Mouse (Mus musculus) myocyte (in vitro differentiated cells): ENCODE measurements at regions not wholly inside any gene's neighbourhood (a gene's known extent, or its start where the extent isn't known, plus 50 kb on each side); places are given as distances from the start of the nearest gene placed in this dataset.

Experiments
- H3K27me3 ChIP-seq: one replicate; pipeline ENCODE4 v1.6.1; 2011; ENCODE audit not compliant: control insufficient read depth, insufficient read depth, insufficient read length
- H3K36me3 ChIP-seq: one replicate; pipeline ENCODE4 v1.6.1; 2011; ENCODE audit not compliant: control insufficient read depth, insufficient read depth
- H3K4me2 ChIP-seq: one replicate; pipeline ENCODE4 v1.6.1; 2011; ENCODE audit warnings: low read depth, control low read depth
- H3K4me3 ChIP-seq: one replicate; pipeline ENCODE4 v1.5.1; 2011; ENCODE audit warnings: mild to moderate bottlenecking, control low read depth, moderate library complexity
- H3K79me2 ChIP-seq: one replicate; pipeline ENCODE4 v1.6.1; 2011; ENCODE audit not compliant: control insufficient read depth, insufficient read depth
- H3ac ChIP-seq: one replicate; pipeline ENCODE4 v1.6.1; 2011; ENCODE audit not compliant: control insufficient read depth, insufficient read length
- CEBPB ChIP-seq: IDR thresholded peaks from 2 replicates; pipeline ENCODE4 v1.6.1; 2011; ENCODE audit warnings: mild to moderate bottlenecking, moderate library complexity; ENCODE audit not compliant: poor library complexity, insufficient read depth, severe bottlenecking
- E2F4 ChIP-seq: IDR thresholded peaks from one replicate; pipeline ENCODE4 v1.6.1; 2011; ENCODE audit warnings: mild to moderate bottlenecking, control low read depth, moderate library complexity; ENCODE audit not compliant: insufficient read depth
- MAX ChIP-seq: IDR thresholded peaks from one replicate; pipeline ENCODE4 v1.6.1; 2011; ENCODE audit warnings: low read depth, mild to moderate bottlenecking, control low read depth
- MYOD1 ChIP-seq, 3 experiments: IDR thresholded peaks; one replicate each; pipeline ENCODE4 v1.6.1; 2011; ENCODE audit warnings: control low read depth in 2 of 3, low read depth in 2 of 3, mild to moderate bottlenecking in 2 of 3, moderate library complexity in 1 of 3; ENCODE audit not compliant: insufficient read length in 2 of 3, control insufficient read depth in 1 of 3
- MYOG ChIP-seq, 3 experiments: IDR thresholded peaks; one replicate each; pipeline ENCODE4 v1.6.1; 2011; ENCODE audit warnings: control low read depth in 2 of 3, low read depth in 2 of 3, mild to moderate bottlenecking in 2 of 3; ENCODE audit not compliant: insufficient read length in 2 of 3, control insufficient read depth in 1 of 3, insufficient read depth in 1 of 3
- POLR2A ChIP-seq: IDR thresholded peaks from one replicate; pipeline ENCODE4 v1.6.1; 2011; ENCODE audit warnings: low read depth, mild to moderate bottlenecking, control low read depth, moderate library complexity; ENCODE audit not compliant: insufficient read length
- POLR2AphosphoS2 ChIP-seq: IDR thresholded peaks from one replicate; pipeline ENCODE4 v1.6.1; 2011; ENCODE audit warnings: low read depth, control low read depth; ENCODE audit not compliant: insufficient read length
- REST ChIP-seq: IDR thresholded peaks from one replicate; pipeline ENCODE4 v1.6.1; 2011; ENCODE audit warnings: mild to moderate bottlenecking, control low read depth, moderate library complexity; ENCODE audit not compliant: insufficient read depth, insufficient read length
- SRF ChIP-seq: IDR thresholded peaks from one replicate; pipeline ENCODE4 v1.6.1; 2011; ENCODE audit warnings: low read depth; ENCODE audit not compliant: control insufficient read depth, insufficient read length
- TCF12 ChIP-seq: IDR thresholded peaks from one replicate; pipeline ENCODE4 v1.6.1; 2011; ENCODE audit warnings: mild to moderate bottlenecking, control low read depth; ENCODE audit not compliant: poor library complexity, insufficient read depth, severe bottlenecking
- TCF3 ChIP-seq: IDR thresholded peaks from one replicate; pipeline ENCODE4 v1.6.1; 2011; ENCODE audit warnings: low read depth, control low read depth; ENCODE audit not compliant: insufficient read length
- USF1 ChIP-seq: IDR thresholded peaks from one replicate; pipeline ENCODE4 v1.6.1; 2011; ENCODE audit warnings: low read depth, mild to moderate bottlenecking, control low read depth, moderate library complexity

- Histone ChIP-seq H3K27me3 (no peaks in the 10 kb centered on the region), H3K4me3 (no peak overlapping the region), H3K79me2 (no peaks in the 10 kb centered on the region), H3K4me2 (no peak overlapping the region), H3K36me3 (no peaks in the 10 kb centered on the region), H3ac (no peak overlapping the region)
- TF ChIP-seq TCF12 (no peak), POLR2A (no peak), TCF3 (no peak), POLR2AphosphoS2 (no peak), MYOD1 (IDR thresholded peaks at IDR 0.05; ENCODE audit: control insufficient read depth in 1 of 3, insufficient read length in 2 of 3, low read depth in 2 of 3) (peak in 1 of 3 experiments; percentile 20), USF1 (no peak), MAX (no peak), E2F4 (no peak)
Observed at GRCm38 (mm10) chr1:73681697-73682096, 442.6 kb downstream of the Tns1 start.

DNA sequence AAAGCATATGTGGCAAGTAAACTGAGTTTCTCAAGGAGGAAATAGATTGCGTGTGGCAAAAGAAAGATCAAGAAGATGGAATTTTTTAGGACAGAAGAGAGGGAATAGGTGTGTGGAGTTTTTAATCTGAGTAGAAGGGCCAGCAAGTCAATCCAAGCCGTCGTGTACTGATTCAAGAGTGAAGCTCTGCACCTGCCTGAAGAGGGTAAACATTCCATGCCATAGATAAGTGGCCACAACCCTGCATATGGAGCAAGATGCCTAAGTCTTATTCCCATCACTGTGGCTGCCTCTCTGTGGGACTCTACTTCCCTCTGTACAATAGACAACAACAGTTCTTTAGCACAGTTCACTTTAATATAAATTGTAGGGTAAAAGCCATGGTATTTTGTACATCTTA lies 443.4 kb downstream of the Tns1 start:
- no peaks in the 10 kb centered on the region for H3K79me2 ChIP-seq

DNA sequence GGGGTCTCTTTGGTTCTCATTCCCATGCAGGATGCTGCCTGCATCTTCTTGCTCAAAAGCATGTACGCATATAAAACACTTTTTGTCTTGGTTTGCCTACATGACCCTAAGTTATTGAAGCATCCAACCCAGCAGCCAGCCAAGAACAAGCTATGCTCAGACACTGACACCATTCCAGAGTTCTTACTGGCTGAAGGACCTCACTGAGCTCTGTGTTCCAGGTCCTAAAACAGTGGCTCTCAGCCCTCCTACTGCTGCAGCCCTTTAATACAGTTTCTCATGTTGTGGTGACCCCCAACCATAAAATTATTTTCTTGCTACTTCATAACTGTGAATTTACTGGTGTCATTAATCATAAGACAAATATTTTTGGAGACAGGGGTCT lies 450.4 kb downstream of the Tns1 start:
- Histone ChIP-seq H3K36me3 (no peaks in the 10 kb centered on the region), H3K4me2 (no peak overlapping the region), H3K79me2 (no peaks in the 10 kb centered on the region), H3K27me3 (no peaks in the 10 kb centered on the region), H3K4me3 (no peak overlapping the region), H3ac (no peak overlapping the region)
- TF ChIP-seq SRF (no peak), REST (no peak), MAX (no peak), POLR2AphosphoS2 (no peak), TCF3 (no peak), POLR2A (no peak), MYOG (IDR thresholded peaks at IDR 0.05; ENCODE audit: control insufficient read depth in 1 of 3, insufficient read depth in 1 of 3, insufficient read length in 2 of 3, low read depth in 2 of 3) (no peak)

More for the DNA sequence above, 443.4 kb downstream of the Tns1 start:
- H3ac ChIP-seq: no peak overlapping the region
- no peak overlapping the region for H3K4me3 ChIP-seq
- H3K36me3 ChIP-seq: no peaks in the 10 kb centered on the region
- no peak overlapping the region for H3K4me2 ChIP-seq
- no peaks in the 10 kb centered on the region for H3K27me3 ChIP-seq
- TF ChIP-seq SRF (no peak), POLR2AphosphoS2 (no peak), POLR2A (no peak), MYOD1 (IDR thresholded peaks at IDR 0.05; ENCODE audit: control insufficient read depth in 1 of 3, insufficient read length in 2 of 3, low read depth in 2 of 3) (no peak), TCF12 (no peak), CEBPB (no peak), TCF3 (no peak), MYOG (IDR thresholded peaks at IDR 0.05; ENCODE audit: control insufficient read depth in 1 of 3, insufficient read depth in 1 of 3, insufficient read length in 2 of 3, low read depth in 2 of 3) (no peak), REST (no peak), MAX (no peak), E2F4 (no peak), USF1 (no peak)

DNA sequence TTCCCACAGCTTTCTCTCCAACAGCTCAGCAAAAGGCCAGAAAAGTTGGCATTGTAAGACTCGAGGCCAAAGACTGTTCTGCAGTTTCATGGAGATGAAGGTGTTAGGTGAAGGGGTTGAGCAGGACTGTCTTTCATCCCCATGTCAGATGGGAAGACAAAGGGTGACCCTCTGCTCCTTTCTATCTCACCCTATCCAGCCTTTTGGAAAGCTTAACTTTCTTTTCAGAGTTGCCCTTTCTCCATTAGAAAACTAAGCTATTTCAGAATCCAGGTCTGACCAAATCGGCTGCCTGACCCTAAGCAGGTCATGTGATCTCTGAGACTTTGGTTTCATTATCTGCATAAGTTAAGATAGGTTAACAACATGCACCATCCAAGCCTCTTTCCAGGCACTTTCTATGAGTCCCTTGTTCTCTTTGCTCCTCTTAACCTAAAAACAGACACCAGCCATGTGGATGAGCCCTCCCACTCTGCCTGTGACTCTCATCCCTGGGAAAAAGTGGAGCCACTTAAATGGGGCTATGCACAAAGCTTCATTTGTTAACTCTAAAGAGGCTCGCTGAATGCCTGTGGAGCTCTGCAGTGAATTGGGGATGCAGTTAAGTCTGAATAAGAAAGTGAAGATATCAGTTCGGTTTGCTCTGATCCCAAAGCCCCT lies 450.9 kb downstream of the Tns1 start:
- Histone ChIP-seq H3ac (no peak overlapping the region), H3K36me3 (no peaks in the 10 kb centered on the region), H3K27me3 (no peaks in the 10 kb centered on the region), H3K4me3 (no peak overlapping the region), H3K4me2 (no peak overlapping the region), H3K79me2 (no peaks in the 10 kb centered on the region)
- TF ChIP-seq REST (no peak), TCF3 (no peak)

- Histone ChIP-seq H3ac (no peak overlapping the region), H3K36me3 (no peaks in the 10 kb centered on the region), H3K4me3 (no peak overlapping the region), H3K79me2 (no peaks in the 10 kb centered on the region), H3K27me3 (no peaks in the 10 kb centered on the region), H3K4me2 (no peak overlapping the region)
- TF ChIP-seq CEBPB (no peak), TCF3 (no peak), USF1 (no peak), POLR2A (no peak), TCF12 (no peak), MYOD1 (IDR thresholded peaks at IDR 0.05; ENCODE audit: control insufficient read depth in 1 of 3, insufficient read length in 2 of 3, low read depth in 2 of 3) (no peak), MYOG (IDR thresholded peaks at IDR 0.05; ENCODE audit: control insufficient read depth in 1 of 3, insufficient read depth in 1 of 3, insufficient read length in 2 of 3, low read depth in 2 of 3) (no peak), REST (no peak), MAX (no peak), E2F4 (no peak)
Observed at GRCm38 (mm10) chr1:73672239-73672638, 452.0 kb downstream of the Tns1 start.
